Mouse (Mus musculus): ENCODE results near the gene Gm14085. TPM values are rescaled to one million over a fixed set of nuclear protein-coding genes. Genes with fewer than 3 reads are reported as not detected.

Gene Gm14085
- total and polyA plus RNA-seq, 3 experiments, result 0.12 to 0.22 TPM; not detected in 1

DNA sequence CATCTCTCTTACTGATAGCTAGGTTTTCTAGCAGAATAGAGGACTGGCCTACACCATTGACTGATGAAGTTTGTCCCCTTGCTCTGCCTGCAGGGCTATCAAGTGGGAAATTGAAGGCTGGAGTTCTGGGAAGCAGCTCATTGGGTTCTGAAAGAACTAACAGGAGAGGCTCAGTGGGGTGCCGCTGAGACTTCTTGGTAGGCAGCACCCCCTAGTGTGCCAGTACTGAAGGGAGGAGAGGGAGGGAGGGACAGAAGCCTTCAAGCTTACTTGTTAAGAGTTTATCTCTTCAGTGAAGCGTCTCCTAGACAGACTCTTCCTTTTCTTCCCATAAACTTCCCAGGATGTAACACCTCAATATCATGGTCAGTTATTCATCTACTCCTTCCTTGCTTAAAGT is 73.6 kb downstream of the Gm14085 start:
- TF ChIP-seq MAZ (IDR thresholded peaks at IDR 0.05; ENCODE audit: low read depth, low read length), result no peak
- peak in 2 of 3 experiments; percentile 8 to 19; a peak in 3 of 6 replicates for TF ChIP-seq CTCF (IDR thresholded peaks at IDR 0.05 in 2 of 3, conservative IDR thresholded peaks at IDR 0.05 in 1 of 3; ENCODE audit: control insufficient read depth in 1 of 3, insufficient read depth in 1 of 3, low read depth in 2 of 3, low read length in 3 of 3, poor library complexity in 1 of 3, severe bottlenecking in 1 of 3)
- no peak for TF ChIP-seq GABPA (IDR thresholded peaks at IDR 0.05; ENCODE audit: low read depth, low read length)
- TF ChIP-seq JUND (IDR thresholded peaks at IDR 0.05; ENCODE audit: low read depth, low read length), result no peak
- no peak for TF ChIP-seq SIN3A (IDR thresholded peaks at IDR 0.05; ENCODE audit: low read length)
- peak; percentile 13; the same call in 1 of the 2 replicates for TF ChIP-seq SMC3 (IDR thresholded peaks at IDR 0.05; ENCODE audit: low read depth, low read length)
- TF ChIP-seq ELF1 (IDR thresholded peaks at IDR 0.05; ENCODE audit: low read depth, low read length), result no peak
- TF ChIP-seq MYC (IDR thresholded peaks at IDR 0.05; ENCODE audit: low read depth, low read length), result no peak
- no peak for TF ChIP-seq NRF1 (IDR thresholded peaks at IDR 0.05; ENCODE audit: insufficient read depth, low read depth, low read length, poor library complexity, severe bottlenecking)
- no peak for TF ChIP-seq MEF2A (IDR thresholded peaks at IDR 0.05; ENCODE audit: extremely low read depth, insufficient replicate concordance, low read depth, low read length, poor library complexity, severe bottlenecking)
- no peak for TF ChIP-seq USF2 (IDR thresholded peaks at IDR 0.05; ENCODE audit: borderline replicate concordance in 1 of 2, insufficient read depth in 1 of 2, low read depth in 1 of 2, low read length in 2 of 2)
- TF ChIP-seq ZC3H11A (IDR thresholded peaks at IDR 0.05; ENCODE audit: low read depth, low read length), result 0 out of 2 replicates have a peak, but pooled peaks have one; percentile 6
- no peak for TF ChIP-seq ETS1 (IDR thresholded peaks at IDR 0.05; ENCODE audit: low read depth, low read length)
- TF ChIP-seq CHD2 (IDR thresholded peaks at IDR 0.05; ENCODE audit: low read length), result no peak
- TF ChIP-seq RAD21 (IDR thresholded peaks at IDR 0.05; ENCODE audit: low read depth, low read length), result peak; percentile 16; the same call in 1 of the 2 replicates

DNA sequence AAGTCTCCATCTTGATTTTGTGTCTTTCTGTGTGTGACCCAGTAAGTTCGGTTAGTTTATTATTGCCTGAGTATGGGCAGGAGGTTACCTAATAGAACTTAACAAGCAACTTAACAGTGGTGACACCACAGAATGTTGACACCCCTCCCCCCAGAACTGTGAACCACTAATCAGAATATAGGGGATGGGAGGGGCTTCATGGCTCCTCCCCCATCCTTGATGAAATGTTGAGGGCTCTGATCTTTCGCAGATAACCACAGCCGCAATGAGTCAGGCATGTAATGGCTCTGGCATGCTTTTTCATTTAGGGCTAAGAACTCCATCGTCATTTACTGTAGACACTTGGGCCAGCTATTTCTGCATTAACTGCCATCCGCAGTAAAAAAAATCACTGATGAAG is 76.5 kb downstream of the Gm14085 start:
- Histone ChIP-seq H3K27ac (ENCODE audit: control insufficient read depth, low read depth, low read length) (no peak overlapping the region), H3K4me3 (ENCODE audit: control insufficient read depth in 1 of 2, insufficient read depth in 1 of 2, low read depth in 2 of 2, low read length in 2 of 2) (no peak overlapping the region), H3K36me3 (ENCODE audit: control insufficient read depth in 1 of 2, insufficient read depth in 2 of 2, low read length in 2 of 2) (no peaks in the 10 kb centered on the region), H3K9me3 (replicated peaks; ENCODE audit: insufficient read depth, low read length) (no peaks in the 10 kb centered on the region), H3K9ac (ENCODE audit: control insufficient read depth, low read depth, low read length, poor library complexity, severe bottlenecking) (no peak overlapping the region), H3K4me1 (ENCODE audit: control insufficient read depth in 1 of 2, insufficient read depth in 2 of 2, low read length in 2 of 2) (no peaks in the 10 kb centered on the region), H3K27me3 (ENCODE audit: control insufficient read depth in 1 of 2, insufficient read depth in 2 of 2, low read length in 2 of 2) (no peaks in the 10 kb centered on the region), H3K79me2 (ENCODE audit: control insufficient read depth, insufficient read depth, low read length, poor library complexity) (no peaks in the 10 kb centered on the region)
- no peak for TF ChIP-seq JUND (IDR thresholded peaks at IDR 0.05; ENCODE audit: low read depth, low read length)
- TF ChIP-seq SIN3A (IDR thresholded peaks at IDR 0.05; ENCODE audit: low read length), result no peak
- no peak for TF ChIP-seq ZC3H11A (IDR thresholded peaks at IDR 0.05; ENCODE audit: low read depth, low read length)
- TF ChIP-seq POLR2AphosphoS2 (IDR thresholded peaks at IDR 0.05; ENCODE audit: low read length), result no peak
- TF ChIP-seq HCFC1 (IDR thresholded peaks at IDR 0.05; ENCODE audit: low read depth, low read length), result no peak
- TF ChIP-seq RCOR1 (IDR thresholded peaks at IDR 0.05; ENCODE audit: low read depth, low read length), result no peak
- TF ChIP-seq MAFK (IDR thresholded peaks at IDR 0.05; ENCODE audit: borderline replicate concordance, low read depth, low read length), result no peak
- DNase-seq (ENCODE audit: low read depth, low spot score), result no peak

More for the DNA sequence above, 73.6 kb downstream of the Gm14085 start:
- H3K79me2 ChIP-seq (ENCODE audit: control insufficient read depth, insufficient read depth, low read length, poor library complexity), result no peaks in the 10 kb centered on the region
- no peak overlapping the region for H3K9ac ChIP-seq (ENCODE audit: control insufficient read depth, low read depth, low read length, poor library complexity, severe bottlenecking)
- H3K36me3 ChIP-seq (ENCODE audit: control insufficient read depth in 1 of 2, insufficient read depth in 2 of 2, low read length in 2 of 2), result no peaks in the 10 kb centered on the region
- 0 out of 4 replicates have a peak, but pooled peaks cover 0 to 1% of the 10 kb centered on the region in 2 experiments for H3K27me3 ChIP-seq (ENCODE audit: control insufficient read depth in 1 of 2, insufficient read depth in 2 of 2, low read length in 2 of 2)
- no peak for DNase-seq (ENCODE audit: low read depth, low spot score)
- H3K4me3 ChIP-seq (ENCODE audit: control insufficient read depth in 1 of 2, insufficient read depth in 1 of 2, low read depth in 2 of 2, low read length in 2 of 2), result no peak overlapping the region
- no peaks in the 10 kb centered on the region for H3K4me1 ChIP-seq (ENCODE audit: control insufficient read depth in 1 of 2, insufficient read depth in 2 of 2, low read length in 2 of 2)
- no peak overlapping the region for H3K27ac ChIP-seq (ENCODE audit: control insufficient read depth, low read depth, low read length)
- H3K9me3 ChIP-seq (replicated peaks; ENCODE audit: insufficient read depth, low read length), result no peaks in the 10 kb centered on the region
